Mouse (Mus musculus) T-helper 2 cell (primary cell): Measurements from ENCODE around the gene Rpl9-ps1.

Experiments
- in situ Hi-C: fragments of 300-600 bp; cut with MboI, MseI; formaldehyde crosslinking; loops from one replicate; pipeline ENCODE4 v1.15.1; 2025; ENCODE audit warnings: high pct_unique_total_duplicates

Rpl9-ps1 gene

GRCm38 (mm10) chr11:83623586-83623985 is 21.8 kb downstream of the Rpl9-ps1 start:
- in situ Hi-C loops: loop anchor here (25.0 kb wide), 1 partner anchor 1114 kb away; no protein-coding TSS in a partner anchor

GRCm38 (mm10) chr11:83619037-83619436 is 26.4 kb downstream of the Rpl9-ps1 start:
- in situ Hi-C loops: loop anchor here (25.0 kb wide), 1 partner anchor 1118 kb away; no protein-coding TSS in a partner anchor

GRCm38 (mm10) chr11:83618238-83618637 is 27.2 kb downstream of the Rpl9-ps1 start:
- in situ Hi-C loops: loop anchor here (25.0 kb wide), 1 partner anchor 1119 kb away; no protein-coding TSS in a partner anchor

GRCm38 (mm10) chr11:83616586-83616985 is 28.8 kb downstream of the Rpl9-ps1 start:
- in situ Hi-C loops: loop anchor here (25.0 kb wide), 1 partner anchor 1121 kb away; no protein-coding TSS in a partner anchor

GRCm38 (mm10) chr11:83610900-83611299 is 34.5 kb downstream of the Rpl9-ps1 start:
- in situ Hi-C loops: loop anchor here (25.0 kb wide), 1 partner anchor 1126 kb away; no protein-coding TSS in a partner anchor

GRCm38 (mm10) chr11:83606396-83606795 is 39.0 kb downstream of the Rpl9-ps1 start:
- in situ Hi-C loops: loop anchor here (25.0 kb wide), 1 partner anchor 1131 kb away; no protein-coding TSS in a partner anchor

GRCm38 (mm10) chr11:83605535-83605934 is 39.9 kb downstream of the Rpl9-ps1 start:
- in situ Hi-C loops: loop anchor here (25.0 kb wide), 1 partner anchor 1132 kb away; no protein-coding TSS in a partner anchor

GRCm38 (mm10) chr11:83604698-83605097 is 40.7 kb downstream of the Rpl9-ps1 start:
- in situ Hi-C loops: loop anchor here (25.0 kb wide), 1 partner anchor 1133 kb away; no protein-coding TSS in a partner anchor

- in situ Hi-C loops: loop anchor here (25.0 kb wide), 1 partner anchor 1134 kb away; no protein-coding TSS in a partner anchor
Observed at GRCm38 (mm10) chr11:83603399-83603798, 42.0 kb downstream of the Rpl9-ps1 start.

- in situ Hi-C loops: loop anchor here (25.0 kb wide), 1 partner anchor 1137 kb away; no protein-coding TSS in a partner anchor
Observed at GRCm38 (mm10) chr11:83600576-83600975, 44.8 kb downstream of the Rpl9-ps1 start.

GRCm38 (mm10) chr11:83598991-83599390 is 46.4 kb downstream of the Rpl9-ps1 start:
- in situ Hi-C loops: no loop called here

- in situ Hi-C loops: no loop called here
Observed at GRCm38 (mm10) chr11:83598207-83598837, 47.1 kb downstream of the Rpl9-ps1 start.

- in situ Hi-C loops: no loop called here
Observed at GRCm38 (mm10) chr11:83597796-83598195, 47.6 kb downstream of the Rpl9-ps1 start.

GRCm38 (mm10) chr11:83595669-83596455 is 49.6 kb downstream of the Rpl9-ps1 start:
- in situ Hi-C loops: no loop called here
